Mouse (Mus musculus): ENCODE data around the gene Fam210b. TPM values are rescaled to one million over a fixed set of nuclear protein-coding genes. Genes with fewer than 3 reads are reported as not detected.
"Not testable (repeated sequence)": the region's sequence is repeated elsewhere in the genome, so short reads cannot be mapped to it uniquely, and the experiment has no call there.

Fam210b gene
- polyA plus RNA-seq (2014; fragmentation: Nextera tagmentation; extraction: Ambion mirVana), result 15.4 and 21.6 TPM in 2 replicates

- peaks cover 10% of the 10 kb centered on the region; the same call in 1 of the 2 replicates for H3K4me1 ChIP-seq (ENCODE audit: control insufficient read depth, insufficient read depth, low read length)
These were observed at the start of gene Fam210b for GRCm38 (mm10) chr2:172345258-172345738. TSS of gene Fam210b (plus strand) at chr2:172345565.

DNA sequence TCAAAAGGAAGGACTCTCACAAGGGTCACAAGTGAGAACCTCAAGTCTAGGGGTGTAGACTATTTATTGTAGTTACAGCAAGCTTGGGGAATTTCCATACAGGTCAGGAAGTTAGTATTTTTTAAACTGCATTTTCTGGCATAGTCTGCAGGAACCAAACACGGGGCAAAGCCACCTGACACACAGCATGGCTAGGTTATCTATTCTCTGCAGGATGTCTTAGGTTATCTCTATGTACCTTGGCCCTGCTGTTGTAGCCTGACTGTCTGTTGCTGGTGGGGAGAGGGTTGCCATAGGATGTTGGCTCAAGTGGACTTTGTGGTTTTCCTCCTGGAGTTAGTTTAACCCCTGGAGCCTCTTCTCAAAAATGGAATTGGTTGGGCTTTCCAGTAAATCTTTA lies 47.3 kb upstream of the Fam210b start:
- Histone ChIP-seq H3K27ac (replicated peaks; ENCODE audit: low read depth, low read length) (no peak overlapping the region), H3K36me3 (ENCODE audit: control insufficient read depth, insufficient read depth, low read length) (no peaks in the 10 kb centered on the region), H3K9ac (replicated peaks; ENCODE audit: low read length) (no peak overlapping the region), H3K4me1 (ENCODE audit: control insufficient read depth, insufficient read depth, low read length) (peaks cover 15% of the 10 kb centered on the region), H3K4me2 (ENCODE audit: low read length) (no peak overlapping the region), H3K4me3 (replicated peaks; ENCODE audit: low read depth, low read length) (no peak overlapping the region), H3K27me3 (ENCODE audit: control insufficient read depth, insufficient read depth, low read length) (no peaks in the 10 kb centered on the region), H3K9me3 (ENCODE audit: control insufficient read depth, low read length) (no peaks in the 10 kb centered on the region)
- no peak for DNase-seq
- no peak for ATAC-seq (ENCODE audit: low FRiP score, low TSS enrichment)
- 76% methylated on average over 1 of the region's 1 CpGs for WGBS

More at GRCm38 (mm10) chr2:172345258-172345738, at the start of gene Fam210b:
- no peaks in the 10 kb centered on the region for H3K9me3 ChIP-seq (ENCODE audit: control insufficient read depth, low read length)
- peak within 1 kb of the TSS; percentile 99 for H3K4me2 ChIP-seq (ENCODE audit: low read length)
- H3K27me3 ChIP-seq (ENCODE audit: control insufficient read depth, insufficient read depth, low read length), result no peaks in the 10 kb centered on the region
- DNase-seq (peak; percentile 97), ATAC-seq (ENCODE audit: low FRiP score, low TSS enrichment) (peak; percentile 98)
- under 1% methylated on average over 35 of the region's 35 CpGs for WGBS
- H3K9ac ChIP-seq (replicated peaks; ENCODE audit: low read length), result peak within 1 kb of the TSS; percentile 62
- H3K4me3 ChIP-seq (replicated peaks; ENCODE audit: low read depth, low read length), result peak within 1 kb of the TSS; percentile 65
- H3K27ac ChIP-seq (replicated peaks; ENCODE audit: low read depth, low read length), result peak within 1 kb of the TSS; percentile 37; the same call in 1 of the 2 replicates
- no peaks in the 10 kb centered on the region for H3K36me3 ChIP-seq (ENCODE audit: control insufficient read depth, insufficient read depth, low read length)

- Histone ChIP-seq H3K9ac (replicated peaks; ENCODE audit: low read length) (no peak overlapping the region), H3K27me3 (ENCODE audit: control insufficient read depth, insufficient read depth, low read length) (no peaks in the 10 kb centered on the region), H3K4me2 (ENCODE audit: low read length) (no peak overlapping the region), H3K4me1 (ENCODE audit: control insufficient read depth, insufficient read depth, low read length) (peaks cover 15% of the 10 kb centered on the region), H3K9me3 (ENCODE audit: control insufficient read depth, low read length) (no peaks in the 10 kb centered on the region), H3K36me3 (ENCODE audit: control insufficient read depth, insufficient read depth, low read length) (no peaks in the 10 kb centered on the region), H3K27ac (replicated peaks; ENCODE audit: low read depth, low read length) (0 out of 2 replicates have a peak overlapping the region, but pooled peaks have one; percentile 37), H3K4me3 (replicated peaks; ENCODE audit: low read depth, low read length) (no peak overlapping the region)
- ATAC-seq (ENCODE audit: low FRiP score, low TSS enrichment) (no peak), DNase-seq (no peak)
- 20% methylated on average over 1 of the region's 1 CpGs for WGBS
These were observed 46.8 kb upstream of the Fam210b start for GRCm38 (mm10) chr2:172298542-172298941.

DNA sequence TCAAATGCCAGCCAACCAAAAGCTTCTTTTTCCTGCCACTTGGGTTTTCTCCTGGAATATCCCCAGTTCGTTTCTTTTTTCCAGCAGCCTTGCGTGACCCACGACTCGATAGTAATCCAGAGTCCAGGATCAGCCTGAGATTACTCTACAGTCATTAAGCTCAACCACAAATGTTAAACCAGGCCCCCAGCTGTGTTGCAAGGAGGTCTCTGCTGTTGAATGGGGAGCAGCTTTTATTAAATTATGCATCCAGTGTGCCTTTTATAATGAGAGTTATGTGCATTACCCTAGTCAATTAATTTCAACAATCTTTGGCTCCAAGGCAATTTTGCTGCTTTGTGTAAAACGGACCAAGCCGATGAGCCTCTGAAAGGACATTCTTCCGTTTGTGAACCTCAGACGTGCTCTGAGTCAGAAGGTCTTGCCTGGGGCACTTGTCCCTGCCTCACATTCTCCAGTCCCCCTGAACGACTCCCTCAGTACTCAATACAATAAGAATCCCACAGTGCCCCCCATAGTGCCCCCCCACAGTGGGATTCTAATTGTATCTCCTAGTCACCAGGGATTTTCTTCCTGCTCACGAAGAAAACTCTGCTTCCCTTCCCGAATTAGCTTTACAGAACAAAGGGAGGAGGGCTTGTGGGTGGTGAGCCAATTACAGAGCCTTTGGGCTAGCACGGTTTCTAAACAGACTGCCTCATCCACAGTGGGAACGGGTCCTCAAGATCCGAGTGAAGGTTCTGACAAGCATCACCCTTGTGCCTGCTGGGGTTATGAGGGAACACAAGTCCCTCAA lies 46.0 kb upstream of the Fam210b start:
- H3K4me2 ChIP-seq (ENCODE audit: low read length), result peak overlapping the region; percentile 13; the same call in 1 of the 2 replicates
- peak; percentile 71 for DNase-seq
- H3K36me3 ChIP-seq (ENCODE audit: control insufficient read depth, insufficient read depth, low read length), result no peaks in the 10 kb centered on the region
- no peaks in the 10 kb centered on the region for H3K9me3 ChIP-seq (ENCODE audit: control insufficient read depth, low read length)
- WGBS, result under 1% methylated on average over 14 of the region's 14 CpGs
- peaks cover 17% of the 10 kb centered on the region for H3K4me1 ChIP-seq (ENCODE audit: control insufficient read depth, insufficient read depth, low read length)
- no peak overlapping the region for H3K9ac ChIP-seq (replicated peaks; ENCODE audit: low read length)
- H3K27ac ChIP-seq (replicated peaks; ENCODE audit: low read depth, low read length), result peak overlapping the region; percentile 79
- ATAC-seq (ENCODE audit: low FRiP score, low TSS enrichment), result peak; percentile 74; the same call in 1 of the 2 replicates
- H3K27me3 ChIP-seq (ENCODE audit: control insufficient read depth, insufficient read depth, low read length), result no peaks in the 10 kb centered on the region
- H3K4me3 ChIP-seq (replicated peaks; ENCODE audit: low read depth, low read length), result no peak overlapping the region

DNA sequence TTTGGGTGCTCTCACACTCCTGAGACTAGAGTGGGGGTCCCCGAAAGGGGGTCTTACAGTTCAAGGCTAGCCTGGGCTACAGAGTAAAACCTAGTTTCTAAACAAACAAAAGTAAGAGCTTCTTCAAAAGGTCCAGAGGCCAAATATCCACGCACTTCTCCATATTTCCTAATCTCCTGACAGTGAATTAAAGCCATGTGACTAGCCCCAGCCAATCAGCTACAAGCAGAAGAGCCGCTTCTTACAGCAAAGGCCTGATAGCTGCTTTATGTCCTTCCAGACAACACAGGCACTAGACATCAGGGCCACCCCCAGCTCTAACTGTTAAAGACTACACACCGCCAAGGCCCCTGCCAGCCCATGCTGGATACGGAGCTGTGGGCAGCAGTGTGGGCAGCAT lies 43.0 kb upstream of the Fam210b start:
- ATAC-seq (ENCODE audit: low FRiP score, low TSS enrichment), result no peak
- WGBS, result 89% methylated on average over 5 of the region's 5 CpGs

GRCm38 (mm10) chr2:172304118-172304708 lies 41.2 kb upstream of the Fam210b start:
- H3K9me3 ChIP-seq (ENCODE audit: control insufficient read depth, low read length), result no peaks in the 10 kb centered on the region
- no peak overlapping the region for H3K4me2 ChIP-seq (ENCODE audit: low read length)
- peaks cover 15% of the 10 kb centered on the region for H3K4me1 ChIP-seq (ENCODE audit: control insufficient read depth, insufficient read depth, low read length)
- H3K9ac ChIP-seq (replicated peaks; ENCODE audit: low read length), result no peak overlapping the region
- no peaks in the 10 kb centered on the region for H3K36me3 ChIP-seq (ENCODE audit: control insufficient read depth, insufficient read depth, low read length)
- WGBS, result 44% methylated on average over 8 of the region's 8 CpGs
- H3K27ac ChIP-seq (replicated peaks; ENCODE audit: low read depth, low read length), result no peak overlapping the region
- ATAC-seq (ENCODE audit: low FRiP score, low TSS enrichment) (no peak), DNase-seq (no peak)
- no peaks in the 10 kb centered on the region for H3K27me3 ChIP-seq (ENCODE audit: control insufficient read depth, insufficient read depth, low read length)
- no peak overlapping the region for H3K4me3 ChIP-seq (replicated peaks; ENCODE audit: low read depth, low read length)

More for the DNA sequence above, 43.0 kb upstream of the Fam210b start:
- no peak overlapping the region for H3K4me3 ChIP-seq (replicated peaks; ENCODE audit: low read depth, low read length)
- no peak overlapping the region for H3K27ac ChIP-seq (replicated peaks; ENCODE audit: low read depth, low read length)
- no peak overlapping the region for H3K4me2 ChIP-seq (ENCODE audit: low read length)
- no peaks in the 10 kb centered on the region for H3K36me3 ChIP-seq (ENCODE audit: control insufficient read depth, insufficient read depth, low read length)
- no peak overlapping the region for H3K9ac ChIP-seq (replicated peaks; ENCODE audit: low read length)
- peaks cover 19% of the 10 kb centered on the region for H3K4me1 ChIP-seq (ENCODE audit: control insufficient read depth, insufficient read depth, low read length)
- H3K27me3 ChIP-seq (ENCODE audit: control insufficient read depth, insufficient read depth, low read length), result no peaks in the 10 kb centered on the region
- DNase-seq, result no peak
- no peaks in the 10 kb centered on the region for H3K9me3 ChIP-seq (ENCODE audit: control insufficient read depth, low read length)

DNA sequence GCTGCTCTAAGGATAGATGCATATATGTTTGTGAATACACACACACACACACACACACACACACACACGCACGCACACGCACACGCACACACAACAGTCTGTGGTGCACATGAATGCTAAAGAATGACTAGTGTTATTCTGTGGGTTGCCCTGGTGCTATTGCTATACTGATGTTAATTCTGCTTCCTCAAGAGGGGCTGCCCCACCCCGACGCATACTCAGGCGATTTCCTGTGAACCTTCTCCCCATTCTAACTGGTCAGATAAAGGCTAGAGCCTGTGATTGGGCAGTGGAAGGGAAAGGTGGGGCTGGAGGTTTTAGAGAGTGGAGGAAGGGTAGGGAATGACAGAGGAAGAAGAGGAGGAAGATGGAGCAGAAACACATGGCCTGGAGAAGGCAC lies 39.8 kb upstream of the Fam210b start:
- H3K9me3 ChIP-seq (ENCODE audit: control insufficient read depth, low read length); H3K27me3 ChIP-seq (ENCODE audit: control insufficient read depth, insufficient read depth, low read length); H3K4me1 ChIP-seq (ENCODE audit: control insufficient read depth, insufficient read depth, low read length); H3K36me3 ChIP-seq (ENCODE audit: control insufficient read depth, insufficient read depth, low read length); H3K9ac ChIP-seq (replicated peaks; ENCODE audit: low read length); H3K4me2 ChIP-seq (ENCODE audit: low read length); H3K27ac ChIP-seq (replicated peaks; ENCODE audit: low read depth, low read length); DNase-seq; ATAC-seq (ENCODE audit: low FRiP score, low TSS enrichment); H3K4me3 ChIP-seq (replicated peaks; ENCODE audit: low read depth, low read length): not testable (repeated sequence)
- WGBS, result 78% methylated on average over 7 of the region's 7 CpGs

GRCm38 (mm10) chr2:172306544-172306943 lies 38.8 kb upstream of the Fam210b start:
- DNase-seq, result no peak
- no peaks in the 10 kb centered on the region for H3K36me3 ChIP-seq (ENCODE audit: control insufficient read depth, insufficient read depth, low read length)
- WGBS, result 85% methylated on average over 4 of the region's 4 CpGs

More at GRCm38 (mm10) chr2:172306544-172306943, 38.8 kb upstream of the Fam210b start:
- Histone ChIP-seq H3K9ac (replicated peaks; ENCODE audit: low read length) (no peak overlapping the region), H3K27me3 (ENCODE audit: control insufficient read depth, insufficient read depth, low read length) (no peaks in the 10 kb centered on the region), H3K9me3 (ENCODE audit: control insufficient read depth, low read length) (no peaks in the 10 kb centered on the region), H3K4me3 (replicated peaks; ENCODE audit: low read depth, low read length) (no peak overlapping the region), H3K27ac (replicated peaks; ENCODE audit: low read depth, low read length) (no peak overlapping the region), H3K4me2 (ENCODE audit: low read length) (no peak overlapping the region), H3K4me1 (ENCODE audit: control insufficient read depth, insufficient read depth, low read length) (0 out of 2 replicates have a peak, but pooled peaks cover 4% of the 10 kb centered on the region)
- no peak for ATAC-seq (ENCODE audit: low FRiP score, low TSS enrichment)

Data from midbrain, embryonic 14.5 days (tissue).